Mouse (Mus musculus) cerebellum, postnatal 25 days (tissue): ENCODE measurements around the gene Nfkbie.

Source experiments
- DNase-seq, 2 experiments: peaks; one replicate each; pipeline ENCODE4 v3.0.0; 2021; ENCODE audit warnings: mixed read lengths in 2 of 2

Nfkbie gene

GRCm38 (mm10) chr17:45563655-45564530, 8.4 kb downstream of the Nfkbie start, which contains the start of gene Slc35b2:
Gene Slc35b2 (plus strand): TSS chr17:45563874.
- peak; percentile 94 to 97 for DNase-seq

GRCm38 (mm10) chr17:45564531-45565084, 9.1 kb downstream of the Nfkbie start:
- DNase-seq = peak in 1 of 2 experiments; percentile 32

- DNase-seq = no peak
These were observed 9.6 kb downstream of the Nfkbie start for GRCm38 (mm10) chr17:45565103-45565502.

- DNase-seq = no peak
These were observed 10.5 kb downstream of the Nfkbie start for GRCm38 (mm10) chr17:45566031-45566359.

GRCm38 (mm10) chr17:45566360-45567161, 11.1 kb downstream of the Nfkbie start:
- peak in 1 of 2 experiments; percentile 43 for DNase-seq

GRCm38 (mm10) chr17:45567162-45567601, 11.7 kb downstream of the Nfkbie start:
- no peak for DNase-seq

- DNase-seq = no peak
These were observed 13.5 kb downstream of the Nfkbie start for GRCm38 (mm10) chr17:45568990-45569389.

- DNase-seq = no peak
These were observed 14.5 kb downstream of the Nfkbie start for GRCm38 (mm10) chr17:45569999-45570398.

GRCm38 (mm10) chr17:45572103-45573086, 16.9 kb downstream of the Nfkbie start:
- DNase-seq = peak; percentile 75 to 80

GRCm38 (mm10) chr17:45573087-45573779, 17.7 kb downstream of the Nfkbie start, which contains the start of gene Hsp90ab1:
Gene Hsp90ab1 (minus strand): TSS chr17:45573271.
- DNase-seq = peak; percentile 99

- peak; percentile 98 for DNase-seq
These were observed 18.2 kb downstream of the Nfkbie start for GRCm38 (mm10) chr17:45573780-45574123.

GRCm38 (mm10) chr17:45574129-45574761, 18.7 kb downstream of the Nfkbie start:
- peak; percentile 87 to 88 for DNase-seq

- peak in 1 of 2 experiments; percentile 47 for DNase-seq
These were observed 19.8 kb downstream of the Nfkbie start for GRCm38 (mm10) chr17:45575123-45575897.

- peak in 1 of 2 experiments; percentile 50 for DNase-seq
These were observed 22.7 kb downstream of the Nfkbie start for GRCm38 (mm10) chr17:45578242-45578641.

- DNase-seq = no peak
These were observed 23.3 kb downstream of the Nfkbie start for GRCm38 (mm10) chr17:45578843-45579242.

- DNase-seq = no peak
These were observed 24.1 kb downstream of the Nfkbie start for GRCm38 (mm10) chr17:45579554-45579953.

- DNase-seq = no peak
These were observed 25.5 kb downstream of the Nfkbie start for GRCm38 (mm10) chr17:45580958-45581477.

GRCm38 (mm10) chr17:45581567-45581983, 26.1 kb downstream of the Nfkbie start:
- DNase-seq = peak; percentile 79 to 82

- no peak for DNase-seq
These were observed 26.7 kb downstream of the Nfkbie start for GRCm38 (mm10) chr17:45582188-45582587.
